Mouse (Mus musculus) testis, adult 2 months (tissue): ENCODE measurements at regions not wholly inside any gene's neighbourhood (a gene's known extent, or its start where the extent isn't known, plus 50 kb on each side); places are given as distances from the start of the nearest gene placed in this dataset.

Experiments used
- H3K27ac ChIP-seq: fragments of 200-500 bp; 2 replicates; pipeline ENCODE4 v1.5.1; 2012; ENCODE audit warnings: low read depth, low read length; ENCODE audit not compliant: control insufficient read depth, insufficient read depth
- H3K27me3 ChIP-seq: fragments of 200-500 bp; 2 replicates; pipeline ENCODE4 v1.6.1; 2012; ENCODE audit warnings: mild to moderate bottlenecking, low read length, moderate library complexity; ENCODE audit not compliant: control insufficient read depth, insufficient read depth
- H3K36me3 ChIP-seq: fragments of 200-500 bp; 2 replicates; pipeline ENCODE4 v1.6.1; 2012; ENCODE audit warnings: mild to moderate bottlenecking, low read length; ENCODE audit not compliant: control insufficient read depth, insufficient read depth
- H3K4me1 ChIP-seq: fragments of 200-500 bp; 2 replicates; pipeline ENCODE4 v1.6.1; 2012; ENCODE audit warnings: low read length; ENCODE audit not compliant: control insufficient read depth, insufficient read depth
- H3K4me3 ChIP-seq: fragments of 200-500 bp; 2 replicates; pipeline ENCODE4 v1.5.1; 2012; ENCODE audit warnings: low read depth, mild to moderate bottlenecking, low read length, moderate library complexity, mixed read lengths; ENCODE audit not compliant: control insufficient read depth
- CTCF ChIP-seq: fragments of 200-500 bp; IDR thresholded peaks from 2 replicates; pipeline ENCODE4 v1.5.1; 2012; ENCODE audit warnings: low read depth, mild to moderate bottlenecking, inconsistent platforms, low read length, moderate library complexity; ENCODE audit not compliant: control insufficient read depth, insufficient read depth, insufficient replicate concordance
- POLR2A ChIP-seq: fragments of 200-500 bp; IDR thresholded peaks from 2 replicates; pipeline ENCODE4 v1.6.1; 2012; ENCODE audit warnings: low read depth, mild to moderate bottlenecking, inconsistent platforms, low read length, moderate library complexity; ENCODE audit not compliant: control insufficient read depth

- Histone ChIP-seq H3K4me3 (no peak overlapping the region), H3K4me1 (no peaks in the 10 kb centered on the region), H3K27me3 (no peaks in the 10 kb centered on the region), H3K27ac (no peak overlapping the region), H3K36me3 (no peaks in the 10 kb centered on the region)
- TF ChIP-seq POLR2A (no peak), CTCF (no peak)
Measured at GRCm38 (mm10) chr3:143384357-143384756, 502.6 kb upstream of the Pkn2 start.

GRCm38 (mm10) chr3:143379193-143379592 lies 497.4 kb upstream of the Pkn2 start:
- Histone ChIP-seq H3K4me1 (no peaks in the 10 kb centered on the region), H3K27me3 (no peaks in the 10 kb centered on the region), H3K4me3 (no peak overlapping the region), H3K36me3 (no peaks in the 10 kb centered on the region), H3K27ac (no peak overlapping the region)
- TF ChIP-seq CTCF = peak; percentile 68; the same call in 1 of the 2 replicates
- no peak for TF ChIP-seq POLR2A

GRCm38 (mm10) chr3:143377446-143377845 lies 495.6 kb upstream of the Pkn2 start:
- no peak overlapping the region for H3K4me3 ChIP-seq
- no peak overlapping the region for H3K27ac ChIP-seq
- no peak for TF ChIP-seq CTCF
- TF ChIP-seq POLR2A = no peak
- H3K4me1 ChIP-seq = no peaks in the 10 kb centered on the region
- H3K36me3 ChIP-seq = no peaks in the 10 kb centered on the region
- no peaks in the 10 kb centered on the region for H3K27me3 ChIP-seq

DNA sequence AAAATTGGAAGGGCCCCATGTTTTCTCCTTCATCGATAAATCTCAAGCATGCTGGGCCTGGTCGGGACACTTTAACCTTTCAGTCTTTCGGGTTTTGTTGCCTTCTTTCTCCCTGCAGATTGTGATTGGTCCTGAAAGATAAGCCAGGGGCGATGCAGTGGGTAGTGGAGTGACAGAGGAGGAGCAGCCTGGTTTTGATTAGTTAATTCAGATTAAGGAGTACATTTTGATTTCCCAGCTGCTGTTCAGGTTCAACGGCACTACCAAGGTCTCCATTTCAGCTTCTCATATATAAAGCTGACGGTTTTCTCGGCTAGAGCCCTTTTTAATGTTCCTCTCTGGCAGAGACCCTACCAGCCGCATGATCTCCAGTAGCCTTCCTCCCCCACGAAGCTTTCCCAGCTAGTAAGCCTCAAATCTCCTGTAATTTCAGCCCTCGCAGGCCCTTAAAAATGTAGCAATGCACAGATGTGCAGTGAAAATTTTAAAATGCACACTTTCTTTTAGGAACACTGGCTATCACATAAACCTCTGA lies 493.8 kb upstream of the Pkn2 start:
- H3K4me3 ChIP-seq = no peak overlapping the region
- no peaks in the 10 kb centered on the region for H3K27me3 ChIP-seq
- no peak overlapping the region for H3K27ac ChIP-seq
- no peaks in the 10 kb centered on the region for H3K4me1 ChIP-seq
- no peaks in the 10 kb centered on the region for H3K36me3 ChIP-seq
- no peak for TF ChIP-seq CTCF
- no peak for TF ChIP-seq POLR2A

GRCm38 (mm10) chr3:143373501-143373900 lies 491.7 kb upstream of the Pkn2 start:
- no peak overlapping the region for H3K4me3 ChIP-seq
- no peaks in the 10 kb centered on the region for H3K36me3 ChIP-seq
- TF ChIP-seq POLR2A (no peak), CTCF (no peak)
- no peaks in the 10 kb centered on the region for H3K4me1 ChIP-seq
- no peak overlapping the region for H3K27ac ChIP-seq
- H3K27me3 ChIP-seq = no peaks in the 10 kb centered on the region

GRCm38 (mm10) chr3:143369002-143369401 lies 487.2 kb upstream of the Pkn2 start:
- Histone ChIP-seq H3K36me3 (no peaks in the 10 kb centered on the region), H3K27ac (no peak overlapping the region), H3K27me3 (no peaks in the 10 kb centered on the region), H3K4me1 (no peaks in the 10 kb centered on the region), H3K4me3 (no peak overlapping the region)
- TF ChIP-seq POLR2A = no peak

- Histone ChIP-seq H3K4me1 (no peaks in the 10 kb centered on the region), H3K27ac (no peak overlapping the region), H3K4me3 (no peak overlapping the region), H3K36me3 (no peaks in the 10 kb centered on the region), H3K27me3 (no peaks in the 10 kb centered on the region)
- TF ChIP-seq CTCF (no peak), POLR2A (no peak)
Measured at GRCm38 (mm10) chr3:143340032-143340431, 458.2 kb upstream of the Pkn2 start.

GRCm38 (mm10) chr3:143333339-143333738 lies 451.5 kb upstream of the Pkn2 start:
- Histone ChIP-seq H3K27me3 (no peaks in the 10 kb centered on the region), H3K27ac (no peak overlapping the region)
- TF ChIP-seq CTCF = no peak
- TF ChIP-seq POLR2A = no peak

More at GRCm38 (mm10) chr3:143333339-143333738, 451.5 kb upstream of the Pkn2 start:
- Histone ChIP-seq H3K4me3 (no peak overlapping the region), H3K36me3 (no peaks in the 10 kb centered on the region), H3K4me1 (no peaks in the 10 kb centered on the region)
